Mouse (Mus musculus): Measurements from ENCODE around the gene Dusp13. TPM values are rescaled to one million over a fixed set of nuclear protein-coding genes. Genes with fewer than 3 reads are reported as not detected.
A peak's percentile ranks its signal among the peaks of the same experiment; 100 is the strongest.

Dusp13 gene
- polyA plus RNA-seq, 1 experiment from 2014 or later: not detected

- no peak for ATAC-seq
- WGBS (ENCODE audit: insufficient replicate concordance): 87% methylated on average over 3 of the region's 3 CpGs
- Histone ChIP-seq H3K36me3 (replicated peaks; ENCODE audit: insufficient read depth, low read length) (peaks cover 25% of the 10 kb centered on the region), H3K27ac (ENCODE audit: low read depth) (no peak overlapping the region), H3K4me3 (ENCODE audit: low read depth, low read length) (no peak overlapping the region), H3K9ac (replicated peaks) (no peak overlapping the region), H3K27me3 (ENCODE audit: insufficient read depth, low read length) (no peaks in the 10 kb centered on the region), H3K4me2 (ENCODE audit: low read depth, low read length) (no peak overlapping the region), H3K4me1 (ENCODE audit: insufficient read depth) (no peaks in the 10 kb centered on the region; the same call in 1 of the 2 replicates), H3K9me3 (ENCODE audit: low read length) (no peaks in the 10 kb centered on the region)
- no peak for DNase-seq
- TF ChIP-seq EP300 (IDR thresholded peaks at IDR 0.05; ENCODE audit: low read depth) (no peak), CTCF (IDR thresholded peaks at IDR 0.05; ENCODE audit: low read depth) (no peak)
These were observed 36.4 kb upstream of the Dusp13 start for GRCm38 (mm10) chr14:21787374-21787773.

GRCm38 (mm10) chr14:21786500-21786899, 35.5 kb upstream of the Dusp13 start:
- H3K27me3 ChIP-seq (ENCODE audit: insufficient read depth, low read length): no peaks in the 10 kb centered on the region
- DNase-seq (no peak), ATAC-seq (no peak)
- H3K27ac ChIP-seq (ENCODE audit: low read depth): no peak overlapping the region
- no peak overlapping the region for H3K9ac ChIP-seq (replicated peaks)
- H3K36me3 ChIP-seq (replicated peaks; ENCODE audit: insufficient read depth, low read length): peaks cover 25% of the 10 kb centered on the region
- H3K4me1 ChIP-seq (ENCODE audit: insufficient read depth): no peaks in the 10 kb centered on the region; the same call in 1 of the 2 replicates
- TF ChIP-seq CTCF (IDR thresholded peaks at IDR 0.05; ENCODE audit: low read depth): no peak
- WGBS (ENCODE audit: insufficient replicate concordance): 85% methylated on average over 4 of the region's 4 CpGs
- H3K4me2 ChIP-seq (ENCODE audit: low read depth, low read length): no peak overlapping the region
- H3K9me3 ChIP-seq (ENCODE audit: low read length): no peaks in the 10 kb centered on the region
- no peak overlapping the region for H3K4me3 ChIP-seq (ENCODE audit: low read depth, low read length)

GRCm38 (mm10) chr14:21776201-21776600, 25.2 kb upstream of the Dusp13 start:
- 73% methylated on average over 4 of the region's 4 CpGs for WGBS (ENCODE audit: insufficient replicate concordance)
- TF ChIP-seq EP300 (IDR thresholded peaks at IDR 0.05; ENCODE audit: low read depth) (no peak), CTCF (IDR thresholded peaks at IDR 0.05; ENCODE audit: low read depth) (no peak)
- DNase-seq (no peak), ATAC-seq (no peak)
- Histone ChIP-seq H3K9ac (replicated peaks) (no peak overlapping the region), H3K4me3 (ENCODE audit: low read depth, low read length) (no peak overlapping the region), H3K27ac (ENCODE audit: low read depth) (no peak overlapping the region), H3K4me2 (ENCODE audit: low read depth, low read length) (no peak overlapping the region), H3K9me3 (ENCODE audit: low read length) (no peaks in the 10 kb centered on the region), H3K4me1 (ENCODE audit: insufficient read depth) (no peaks in the 10 kb centered on the region), H3K27me3 (ENCODE audit: insufficient read depth, low read length) (no peaks in the 10 kb centered on the region), H3K36me3 (replicated peaks; ENCODE audit: insufficient read depth, low read length) (peaks cover 29% of the 10 kb centered on the region)

GRCm38 (mm10) chr14:21773946-21774345, 23.0 kb upstream of the Dusp13 start:
- Histone ChIP-seq H3K36me3 (replicated peaks; ENCODE audit: insufficient read depth, low read length) (peaks cover 20% of the 10 kb centered on the region), H3K9me3 (ENCODE audit: low read length) (no peaks in the 10 kb centered on the region), H3K4me3 (ENCODE audit: low read depth, low read length) (no peak overlapping the region), H3K4me2 (ENCODE audit: low read depth, low read length) (no peak overlapping the region), H3K27me3 (ENCODE audit: insufficient read depth, low read length) (no peaks in the 10 kb centered on the region), H3K27ac (ENCODE audit: low read depth) (no peak overlapping the region), H3K4me1 (ENCODE audit: insufficient read depth) (no peaks in the 10 kb centered on the region), H3K9ac (replicated peaks) (no peak overlapping the region)
- WGBS (ENCODE audit: insufficient replicate concordance): 69% methylated on average over 2 of the region's 2 CpGs
- DNase-seq: no peak
- ATAC-seq: no peak
- TF ChIP-seq EP300 (IDR thresholded peaks at IDR 0.05; ENCODE audit: low read depth) (no peak), CTCF (IDR thresholded peaks at IDR 0.05; ENCODE audit: low read depth) (no peak)

- no peak for DNase-seq
- no peak for TF ChIP-seq CTCF (IDR thresholded peaks at IDR 0.05; ENCODE audit: low read depth)
- TF ChIP-seq EP300 (IDR thresholded peaks at IDR 0.05; ENCODE audit: low read depth): no peak
- no peak overlapping the region for H3K4me3 ChIP-seq (ENCODE audit: low read depth, low read length)
- H3K9ac ChIP-seq (replicated peaks): no peak overlapping the region
- no peak for ATAC-seq
- H3K4me2 ChIP-seq (ENCODE audit: low read depth, low read length): no peak overlapping the region
- H3K9me3 ChIP-seq (ENCODE audit: low read length): no peaks in the 10 kb centered on the region
- H3K4me1 ChIP-seq (ENCODE audit: insufficient read depth): no peaks in the 10 kb centered on the region
- 87% methylated on average over 11 of the region's 11 CpGs for WGBS (ENCODE audit: insufficient replicate concordance)
- no peaks in the 10 kb centered on the region for H3K27me3 ChIP-seq (ENCODE audit: insufficient read depth, low read length)
- H3K36me3 ChIP-seq (replicated peaks; ENCODE audit: insufficient read depth, low read length): peaks cover 15% of the 10 kb centered on the region; the same call in 1 of the 2 replicates
- no peak overlapping the region for H3K27ac ChIP-seq (ENCODE audit: low read depth)
These were observed 21.7 kb upstream of the Dusp13 start for GRCm38 (mm10) chr14:21772506-21773281.

- H3K4me1 ChIP-seq (ENCODE audit: insufficient read depth): peaks cover 7% of the 10 kb centered on the region
- H3K9me3 ChIP-seq (ENCODE audit: low read length): no peaks in the 10 kb centered on the region
- H3K36me3 ChIP-seq (replicated peaks; ENCODE audit: insufficient read depth, low read length): no peaks in the 10 kb centered on the region
- H3K9ac ChIP-seq (replicated peaks): no peak overlapping the region
- no peak overlapping the region for H3K27ac ChIP-seq (ENCODE audit: low read depth)
- TF ChIP-seq CTCF (IDR thresholded peaks at IDR 0.05; ENCODE audit: low read depth) (no peak), EP300 (IDR thresholded peaks at IDR 0.05; ENCODE audit: low read depth) (0 out of 2 replicates have a peak, but pooled peaks have one; percentile 30)
- ATAC-seq (no peak), DNase-seq (no peak)
- H3K4me3 ChIP-seq (ENCODE audit: low read depth, low read length): no peak overlapping the region
- peak overlapping the region; percentile 45; the same call in 1 of the 2 replicates for H3K4me2 ChIP-seq (ENCODE audit: low read depth, low read length)
- no peaks in the 10 kb centered on the region for H3K27me3 ChIP-seq (ENCODE audit: insufficient read depth, low read length)
- 72% methylated on average over 6 of the region's 6 CpGs for WGBS (ENCODE audit: insufficient replicate concordance)
These were observed 15.5 kb upstream of the Dusp13 start for GRCm38 (mm10) chr14:21766398-21766958.

Measured in liver, postnatal 0 days (tissue).